Mouse (Mus musculus) embryo, embryonic 10 days (tissue): ENCODE results near the gene 4922502D21Rik.
"Not testable (repeated sequence)": the region's sequence is repeated elsewhere in the genome, so short reads cannot be mapped to it uniquely, and the experiment has no call there.

Experiments used
- DNase-seq: peaks from one replicate; pipeline ENCODE4 v3.0.0-alpha.2; 2015; ENCODE audit warnings: low spot score

4922502D21Rik gene

DNA sequence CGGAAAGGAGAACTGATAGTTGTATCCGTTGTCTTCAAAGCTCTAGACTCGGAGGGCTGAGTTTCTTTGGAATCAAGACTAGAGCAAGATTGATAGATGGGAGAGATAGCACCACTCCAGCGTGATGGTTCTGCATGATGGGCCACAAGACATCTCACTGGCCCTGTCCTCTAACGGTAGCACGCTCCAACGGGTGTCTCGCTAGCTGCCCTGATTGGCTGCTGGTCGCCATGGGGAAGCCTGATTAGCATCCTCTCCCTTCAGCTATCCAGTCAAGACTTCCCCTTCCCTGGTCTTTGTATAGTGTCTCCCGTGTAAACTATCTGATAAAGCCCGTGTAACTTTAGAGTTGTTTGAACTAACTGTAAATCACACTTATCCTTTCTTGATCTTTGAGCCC is at the start of gene 4922502D21Rik:
TSS of gene 4922502D21Rik (minus strand) at position 187 of the 400 bp plus-strand sequence.
- DNase-seq: no peak

- DNase-seq: no peak
Observed at GRCm38 (mm10) chr6:129380454-129380853, 48.9 kb upstream of the 4922502D21Rik start.

DNA sequence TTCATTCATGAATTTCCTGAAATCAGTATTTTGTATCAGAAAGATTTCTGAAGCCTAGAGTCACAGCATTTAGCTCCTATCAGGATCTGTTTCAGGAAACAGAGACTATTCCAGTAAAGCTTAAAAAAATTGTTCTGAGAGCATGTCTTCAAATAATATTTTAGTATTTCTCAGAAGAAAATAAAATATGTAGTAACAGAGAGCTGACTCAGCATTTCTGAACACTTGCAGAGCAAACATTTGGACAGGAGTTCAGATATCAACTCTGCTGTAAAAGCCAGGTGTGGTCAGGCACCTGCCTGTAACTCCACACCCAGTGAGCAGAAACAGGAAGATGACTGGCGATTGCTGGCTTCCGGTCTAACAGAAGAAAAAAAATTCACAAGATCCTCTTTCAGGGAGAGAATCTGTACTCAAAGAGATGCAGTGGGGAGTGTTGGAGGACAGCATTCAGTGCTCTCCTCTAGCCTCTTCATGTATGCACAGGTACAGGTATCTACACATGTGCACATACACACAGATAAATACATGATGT is 43.4 kb upstream of the 4922502D21Rik start:
- no peak for DNase-seq

DNA sequence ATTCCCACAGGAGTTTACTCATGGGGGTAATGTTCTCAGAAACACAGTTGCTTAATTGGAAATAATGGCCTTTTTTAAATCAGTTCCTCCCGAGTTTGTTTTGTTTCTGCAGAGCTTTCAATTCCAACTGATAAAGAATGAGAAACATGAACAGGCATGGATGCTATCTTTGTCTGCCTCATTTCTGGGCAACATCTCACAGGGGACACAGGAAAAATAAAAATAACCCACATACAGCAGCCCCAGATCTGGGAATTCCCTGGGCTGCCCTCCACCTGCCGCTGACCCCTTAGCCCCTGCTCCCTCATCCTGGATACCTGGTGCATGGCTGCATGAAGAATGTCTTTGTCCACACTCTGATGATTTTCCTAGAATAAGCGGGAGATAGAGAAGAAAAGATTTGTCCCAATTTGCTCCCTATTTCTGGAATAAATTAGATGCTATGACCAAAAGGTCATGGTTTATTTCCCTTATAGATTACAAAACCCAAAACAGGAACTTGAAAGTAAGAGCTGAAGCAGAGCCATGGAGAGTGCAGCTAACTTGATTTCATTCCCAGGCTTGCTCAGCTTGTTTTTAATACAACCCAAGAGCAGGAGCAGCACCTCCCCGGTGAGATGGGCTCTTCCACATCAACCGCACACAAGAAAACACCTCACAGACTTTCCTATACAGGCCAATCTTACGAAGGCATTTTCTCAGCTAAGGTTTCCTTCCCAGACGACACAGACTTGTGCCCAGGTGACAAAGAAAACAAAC is 38.0 kb upstream of the 4922502D21Rik start:
- DNase-seq: no peak

DNA sequence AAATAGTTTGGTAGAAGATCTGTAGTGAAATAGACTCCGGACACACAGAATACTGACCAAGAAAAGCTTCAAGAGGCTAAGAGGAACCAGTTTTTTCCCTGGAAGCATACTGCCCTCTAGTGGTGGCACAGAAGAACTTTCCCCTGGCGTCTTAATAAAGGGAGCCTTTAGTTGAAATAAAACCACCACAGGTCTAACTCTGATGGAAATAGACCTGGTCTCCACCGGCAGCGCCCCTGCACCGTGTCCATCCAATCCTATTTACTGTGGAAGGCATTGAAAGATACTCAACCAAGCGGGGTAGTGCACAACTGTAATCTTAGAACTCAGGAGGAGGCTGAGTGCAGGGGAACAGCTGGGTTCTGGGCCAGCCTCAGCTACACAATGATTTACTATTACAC is 34.4 kb upstream of the 4922502D21Rik start:
- peak; percentile 82 for DNase-seq

GRCm38 (mm10) chr6:129363942-129364341 is 32.3 kb upstream of the 4922502D21Rik start:
- no peak for DNase-seq

GRCm38 (mm10) chr6:129359515-129359914 is 27.9 kb upstream of the 4922502D21Rik start:
- DNase-seq: no peak

DNA sequence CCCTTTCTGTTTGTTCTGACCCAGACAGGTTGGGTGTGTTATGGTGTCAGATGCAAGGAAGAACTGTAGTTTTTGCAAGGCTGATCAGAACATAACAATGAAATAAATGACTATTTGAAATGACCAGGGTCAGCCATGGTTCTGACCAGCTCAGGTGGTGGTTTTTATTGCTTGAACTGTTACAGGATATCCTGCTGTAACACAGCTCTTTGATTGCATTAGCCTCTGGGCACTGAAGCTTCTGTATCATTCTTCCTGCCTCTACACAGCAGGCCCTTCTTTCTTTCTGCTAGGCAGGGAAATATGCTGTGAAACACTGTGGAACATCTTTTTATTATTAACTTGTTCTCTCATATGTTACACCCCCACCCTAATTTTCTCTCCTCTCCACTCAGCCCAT is 24.8 kb upstream of the 4922502D21Rik start:
- no peak for DNase-seq

DNA sequence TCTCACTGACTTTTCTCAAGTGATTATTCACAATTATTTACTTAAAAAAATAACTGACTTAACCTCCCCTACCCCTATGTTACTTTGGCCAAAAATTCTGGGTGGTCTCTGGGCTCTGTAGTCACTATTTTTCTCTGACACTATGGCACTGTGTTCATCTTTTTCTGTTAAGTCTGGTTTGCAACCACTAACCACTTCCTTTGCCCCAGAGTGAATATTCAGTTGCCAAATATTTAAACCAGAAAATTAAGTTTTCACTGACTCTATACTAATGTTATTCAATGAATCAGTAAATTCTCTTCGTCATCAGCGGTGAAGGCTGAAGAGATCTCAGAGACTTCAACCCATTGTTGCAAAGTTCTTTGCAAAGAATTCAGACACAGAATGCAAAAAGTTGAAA is 24.2 kb upstream of the 4922502D21Rik start:
- no peak for DNase-seq

DNA sequence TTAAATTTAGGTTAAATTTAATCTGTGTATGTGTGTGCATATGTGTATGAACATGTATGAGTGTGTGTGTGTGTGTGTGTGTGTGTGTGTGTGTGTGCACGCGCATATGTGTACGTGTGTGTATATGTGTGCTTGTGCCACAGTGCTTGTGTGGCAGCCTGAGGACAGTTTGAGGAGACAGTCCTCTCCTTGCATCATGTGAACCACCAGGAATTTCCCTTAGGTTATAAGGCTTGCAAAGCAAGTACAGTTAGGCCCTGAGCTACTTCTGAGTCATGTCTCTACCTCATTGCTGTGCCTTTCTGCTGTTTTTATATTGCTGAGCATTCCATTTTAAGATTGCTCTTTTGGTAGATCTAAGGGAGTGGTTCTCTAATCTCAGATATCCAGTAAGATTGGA is 19.5 kb upstream of the 4922502D21Rik start:
- no peak for DNase-seq

GRCm38 (mm10) chr6:129349524-129350352 is 18.1 kb upstream of the 4922502D21Rik start:
- DNase-seq: no peak

DNA sequence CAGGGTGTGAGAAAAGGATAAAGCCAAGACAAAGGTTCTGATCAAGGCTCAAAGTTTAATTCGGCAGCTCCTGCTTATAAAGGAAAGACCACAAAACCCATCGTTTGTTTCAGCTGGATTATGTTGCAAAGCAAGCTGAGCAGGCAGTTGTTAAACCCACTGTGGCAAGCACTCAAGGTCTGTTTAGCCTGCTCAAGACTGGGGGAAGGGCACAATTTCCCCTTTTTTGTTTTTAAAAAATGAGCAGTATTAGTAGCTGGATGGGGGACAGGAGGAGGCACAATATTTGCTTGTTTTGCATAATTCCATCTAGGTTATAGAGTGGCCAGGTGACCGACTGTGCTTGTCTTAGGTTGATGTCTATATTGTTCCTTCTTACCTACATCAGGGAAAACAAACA is 12.8 kb upstream of the 4922502D21Rik start:
- no peak for DNase-seq

GRCm38 (mm10) chr6:129342391-129342790 is 10.8 kb upstream of the 4922502D21Rik start, which contains the start of gene Clec12a:
Clec12a (plus strand) TSS chr6:129342691.
- not testable (repeated sequence) for DNase-seq

DNA sequence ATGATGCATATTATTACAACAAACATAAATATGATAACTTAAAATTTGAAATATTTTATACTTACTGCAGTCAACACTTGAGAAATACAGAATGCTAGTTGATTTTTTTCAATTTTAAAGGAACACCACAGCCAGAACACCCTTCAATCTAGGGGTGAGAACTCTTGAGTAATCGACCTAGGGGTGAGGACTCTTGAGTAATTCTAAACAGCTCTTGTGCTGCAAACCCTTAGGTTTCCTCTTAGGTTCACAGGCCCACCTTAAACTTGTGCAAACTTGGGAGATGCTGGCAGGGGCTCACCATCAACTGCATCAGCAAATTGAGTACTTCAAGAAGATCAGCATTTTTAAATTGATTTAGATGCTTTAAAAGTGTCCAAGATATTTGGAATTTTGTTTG is 6.2 kb upstream of the 4922502D21Rik start:
- no peak for DNase-seq

GRCm38 (mm10) chr6:129333674-129334078 is 2.1 kb upstream of the 4922502D21Rik start:
- DNase-seq: peak; percentile 76

DNA sequence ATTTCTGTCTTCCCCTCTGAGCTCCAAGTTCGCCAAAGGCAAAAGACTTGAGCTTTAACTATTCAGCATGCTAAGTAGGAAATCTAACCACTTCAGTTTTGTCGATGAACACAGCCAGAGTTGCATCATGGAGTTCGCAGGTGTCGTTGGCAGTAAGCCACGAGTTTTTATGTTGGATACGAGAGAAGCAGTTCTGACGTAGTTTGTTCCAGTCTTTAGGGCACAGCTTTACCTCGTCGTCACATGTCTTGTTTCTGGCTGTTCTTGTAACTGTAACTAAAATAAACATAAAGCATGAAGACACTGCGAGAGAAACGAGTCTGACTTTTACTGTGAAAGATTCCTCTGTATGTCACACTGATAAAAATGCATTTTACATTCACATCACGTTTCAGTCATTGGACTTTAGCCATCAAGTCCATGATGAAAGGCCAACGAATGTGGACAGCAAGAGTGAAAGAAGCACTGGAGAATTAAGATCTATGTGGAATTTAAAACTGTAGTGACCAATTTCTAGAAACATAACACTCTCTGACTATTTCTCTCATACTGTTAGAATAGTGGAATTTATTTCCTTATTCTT is 4.9 kb downstream of the 4922502D21Rik start:
- DNase-seq: no peak

GRCm38 (mm10) chr6:129326016-129326415 is 5.6 kb downstream of the 4922502D21Rik start:
- no peak for DNase-seq

- no peak for DNase-seq
Observed at GRCm38 (mm10) chr6:129319331-129319730, 12.3 kb downstream of the 4922502D21Rik start.

GRCm38 (mm10) chr6:129318395-129318794 is 13.2 kb downstream of the 4922502D21Rik start:
- no peak for DNase-seq

GRCm38 (mm10) chr6:129316463-129316862 is 15.1 kb downstream of the 4922502D21Rik start:
- DNase-seq: no peak

GRCm38 (mm10) chr6:129315698-129316097 is 15.9 kb downstream of the 4922502D21Rik start:
- no peak for DNase-seq

GRCm38 (mm10) chr6:129314655-129315168 is 16.9 kb downstream of the 4922502D21Rik start:
- DNase-seq: no peak
